Mouse (Mus musculus) C2C12 (cell line): Measurements from ENCODE around the gene Ttll13.

Experiments used
- CEBPB ChIP-seq: IDR thresholded peaks from one replicate; pipeline ENCODE4 v1.6.1; 2011; ENCODE audit warnings: low read depth, mild to moderate bottlenecking, control low read depth, moderate library complexity
- CTCF ChIP-seq: IDR thresholded peaks from one replicate; pipeline ENCODE4 v1.5.1; 2011; ENCODE audit not compliant: control insufficient read depth, insufficient read depth, insufficient read length
- MAX ChIP-seq: IDR thresholded peaks from one replicate; pipeline ENCODE4 v1.6.1; 2011; ENCODE audit warnings: mild to moderate bottlenecking, control low read depth
- MYOG ChIP-seq: IDR thresholded peaks from one replicate; pipeline ENCODE4 v1.6.1; 2011; ENCODE audit not compliant: control insufficient read depth, insufficient read length; ENCODE audit errors: extremely low read depth
- USF1 ChIP-seq: IDR thresholded peaks from one replicate; pipeline ENCODE4 v1.6.1; 2011; ENCODE audit warnings: low read depth, mild to moderate bottlenecking, control low read depth, moderate library complexity

- TF ChIP-seq MAX (no peak), CTCF (no peak), CEBPB (no peak), MYOG (no peak), USF1 (no peak)
Observed at GRCm38 (mm10) chr7:80204362-80204761, 41.8 kb upstream of the Ttll13 start.
